Mouse (Mus musculus) urinary bladder, adult 2 months (tissue): Measurements from ENCODE around the gene AU022252. TPM values are rescaled to one million over a fixed set of nuclear protein-coding genes. Genes with fewer than 3 reads are reported as not detected.
A peak's percentile ranks its signal among the peaks of the same experiment; 100 is the strongest.
"Not testable (repeated sequence)": the region's sequence is repeated elsewhere in the genome, so short reads cannot be mapped to it uniquely, and the experiment has no call there.

Source experiments
- DNase-seq: peaks from one replicate; pipeline ENCODE4 v3.0.0; 2022; ENCODE audit warnings: low spot score
- polyA plus RNA-seq: library from polyadenylated mRNA; depleted of rRNA; stranded (reverse); fragments of >200 nt; gene quantifications from 2 replicates; pipeline ENCODE4 v1.2.3, GENCODE M21; 2012; rRNA removed

Gene AU022252
- 8.8 TPM in 2 replicates for polyA plus RNA-seq

DNA sequence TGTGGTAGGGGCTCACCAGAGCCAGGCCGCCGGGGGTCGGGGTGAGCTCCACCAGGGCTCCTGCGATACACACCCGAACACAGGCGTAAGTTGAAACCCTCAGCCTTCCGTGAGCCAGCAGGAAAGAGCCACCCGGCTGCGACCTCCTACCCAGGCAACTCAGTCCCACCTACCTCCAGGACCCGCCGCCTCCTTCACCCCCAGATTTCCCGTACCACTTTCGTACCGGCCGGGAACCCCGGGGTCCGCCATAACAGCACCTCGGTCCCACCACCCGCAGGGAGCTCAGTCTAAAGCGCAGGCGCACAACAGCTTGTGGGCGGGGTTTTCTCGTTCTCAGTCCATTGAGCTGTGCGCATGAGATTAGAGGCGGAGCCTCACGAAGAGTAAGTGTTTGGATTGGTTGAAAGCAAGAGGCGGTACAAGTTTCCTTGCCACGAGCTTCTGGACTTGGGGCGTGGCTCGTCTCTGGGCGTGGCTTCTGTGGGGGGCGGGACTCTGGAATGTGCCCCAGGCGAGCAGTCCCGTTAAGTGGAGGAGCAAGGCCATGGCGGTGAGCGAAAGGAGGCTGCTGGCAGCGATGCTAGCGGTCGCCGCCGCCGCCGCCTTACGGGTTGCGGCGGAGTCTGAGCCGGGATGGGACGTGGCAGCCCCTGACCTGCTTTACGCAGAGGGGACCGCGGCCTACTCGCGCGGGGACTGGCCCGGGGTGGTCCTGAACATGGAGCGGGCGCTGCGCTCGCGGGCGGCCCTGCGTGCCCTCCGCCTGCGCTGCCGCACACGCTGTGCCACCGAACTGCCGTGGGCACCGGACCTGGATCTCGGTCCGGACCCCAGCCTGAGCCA, at the start of gene AU022252, which contains the start of gene P3h1:
Gene AU022252 (minus strand): TSS at position 303 of the 846 bp plus-strand sequence.
Gene P3h1 (plus strand): TSS at position 506 of the 846 bp plus-strand sequence.
- peak; percentile 93 for DNase-seq

DNA sequence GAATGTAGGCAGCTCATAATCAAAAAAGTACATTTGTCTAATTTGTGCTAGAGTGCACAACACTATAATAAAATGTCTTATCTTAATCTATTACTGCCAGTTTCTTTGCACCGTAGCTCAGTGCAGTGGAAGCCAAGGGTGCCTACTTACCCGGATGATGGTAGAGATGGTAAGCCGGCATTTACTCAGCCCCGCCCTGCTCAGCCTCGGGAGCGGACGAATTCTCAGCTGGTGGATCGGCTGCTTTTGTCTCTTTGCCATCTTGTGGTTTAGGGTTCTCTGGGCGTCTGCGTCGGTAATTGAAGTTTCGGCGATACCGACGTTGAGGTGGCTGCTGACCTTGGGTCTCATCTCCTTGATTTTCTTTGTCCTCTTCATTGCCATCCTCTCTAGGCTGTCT, 46.3 kb upstream of the AU022252 start:
- not testable (repeated sequence) for DNase-seq

DNA sequence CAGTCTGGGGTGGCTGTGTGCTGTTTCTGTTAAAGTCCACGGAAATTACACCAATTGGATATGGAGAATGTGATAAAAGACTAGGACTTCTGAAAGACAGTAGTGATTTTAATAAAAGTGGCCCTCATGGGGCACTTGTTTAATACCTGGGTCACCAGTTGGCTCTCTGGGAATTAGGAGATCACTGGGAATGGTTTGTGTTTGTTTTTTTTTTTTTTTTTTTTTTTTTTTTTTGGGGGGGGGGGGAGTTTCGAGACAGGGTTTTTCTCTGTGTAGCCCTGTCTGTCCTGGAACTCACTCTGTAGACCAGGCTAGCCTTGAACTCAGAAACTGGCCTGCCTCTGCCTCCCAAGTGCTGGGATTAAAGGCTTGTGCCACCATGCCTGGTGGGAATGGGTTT, 43.2 kb upstream of the AU022252 start:
- DNase-seq = no peak

DNA sequence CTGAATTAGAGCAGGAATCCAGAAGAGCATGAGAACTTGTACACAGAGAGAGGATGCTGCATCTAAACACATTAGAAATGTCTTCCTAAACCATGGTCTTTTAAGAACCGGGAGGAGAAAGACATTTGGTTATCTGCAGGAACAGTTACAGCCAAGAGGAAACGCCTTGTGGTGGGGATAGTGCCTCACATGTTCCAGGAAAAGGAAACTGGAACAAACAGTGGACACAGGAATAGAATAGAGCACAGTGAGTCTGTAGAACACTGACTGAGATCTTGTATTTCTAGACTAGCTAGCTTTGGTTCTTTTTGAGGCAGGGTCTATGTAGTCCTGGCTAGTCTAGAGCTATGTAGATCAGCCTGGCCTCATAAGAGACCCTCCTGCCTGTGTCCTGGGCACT, 42.7 kb upstream of the AU022252 start:
- no peak for DNase-seq

DNA sequence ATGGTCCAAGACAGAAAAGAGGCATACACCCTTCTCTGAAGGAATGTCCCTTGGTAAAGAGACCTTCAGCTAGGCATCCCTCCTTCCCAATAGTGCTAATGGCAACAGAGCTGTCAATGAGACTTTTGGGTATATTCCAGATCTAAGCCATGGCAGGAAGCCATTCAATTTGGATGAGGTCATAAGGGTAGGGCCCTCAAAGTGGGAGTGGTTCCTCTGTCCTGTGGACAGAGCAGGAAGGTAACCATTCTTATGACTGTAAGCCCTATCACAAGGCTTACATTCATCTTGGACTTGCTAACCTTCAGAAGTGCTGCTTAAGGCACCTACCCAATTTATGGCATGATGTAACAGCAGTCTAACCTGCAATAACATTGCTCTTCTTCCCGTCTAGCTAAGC, 42.1 kb upstream of the AU022252 start:
- DNase-seq = no peak

DNA sequence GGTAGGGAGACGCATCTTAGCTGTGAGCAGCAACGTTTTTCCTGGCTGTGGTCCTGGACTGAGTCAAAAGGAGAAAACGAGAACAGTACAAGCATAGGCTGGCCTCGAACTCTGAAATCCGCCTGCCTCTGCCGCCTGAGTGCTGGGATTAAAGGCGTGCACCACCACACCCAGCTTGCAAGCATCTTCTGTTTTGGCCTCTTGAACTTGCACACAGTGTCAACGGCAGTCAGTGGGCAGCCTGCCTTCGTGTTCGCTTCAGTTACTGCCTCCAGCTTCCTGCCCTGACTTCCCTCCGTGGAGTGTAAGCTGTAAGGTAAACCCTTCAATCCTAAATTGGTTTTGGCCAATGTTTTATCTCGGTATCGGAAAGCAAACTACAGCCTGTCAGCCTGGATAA, 34.1 kb upstream of the AU022252 start:
- no peak for DNase-seq

DNA sequence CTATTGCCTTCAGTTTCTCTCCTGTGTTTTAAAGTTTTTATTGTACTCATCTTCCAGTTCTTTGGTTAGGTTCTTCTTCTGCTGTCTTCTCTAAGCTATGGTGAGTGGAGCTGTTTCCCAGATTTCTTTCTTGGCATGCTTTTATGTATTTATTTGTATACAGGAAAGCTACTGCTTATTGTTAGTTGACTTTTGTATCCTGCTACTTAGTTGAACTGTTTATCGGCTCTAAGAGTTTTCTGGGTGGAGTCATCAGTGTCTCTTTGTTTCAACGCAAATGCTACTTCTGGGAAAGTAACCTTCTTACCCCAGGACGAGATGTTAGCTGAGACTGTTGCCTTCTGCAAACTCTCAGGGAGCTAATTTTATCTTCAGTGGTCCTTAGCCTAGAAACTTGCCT, 30.9 kb upstream of the AU022252 start:
- DNase-seq = no peak

DNA sequence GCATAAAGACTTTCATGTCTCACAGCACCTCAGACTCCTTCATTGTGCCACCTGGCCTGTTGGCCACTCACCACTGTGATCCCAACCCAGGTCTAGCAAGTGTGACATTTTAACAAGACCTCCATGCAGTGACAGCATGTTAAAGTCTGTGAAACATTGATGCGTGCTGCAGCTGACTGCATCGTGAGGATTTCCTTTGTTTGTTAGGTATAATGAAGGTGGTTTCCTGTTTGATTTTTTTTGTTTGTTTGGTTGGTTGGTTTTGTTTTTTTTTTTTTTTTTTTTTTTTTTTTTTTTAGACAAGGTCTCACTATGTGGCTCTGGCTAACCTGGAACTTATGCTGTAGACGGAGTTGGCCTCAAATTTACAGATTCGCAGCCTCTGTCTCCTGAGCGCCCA, 30.0 kb upstream of the AU022252 start:
- DNase-seq = no peak

DNA sequence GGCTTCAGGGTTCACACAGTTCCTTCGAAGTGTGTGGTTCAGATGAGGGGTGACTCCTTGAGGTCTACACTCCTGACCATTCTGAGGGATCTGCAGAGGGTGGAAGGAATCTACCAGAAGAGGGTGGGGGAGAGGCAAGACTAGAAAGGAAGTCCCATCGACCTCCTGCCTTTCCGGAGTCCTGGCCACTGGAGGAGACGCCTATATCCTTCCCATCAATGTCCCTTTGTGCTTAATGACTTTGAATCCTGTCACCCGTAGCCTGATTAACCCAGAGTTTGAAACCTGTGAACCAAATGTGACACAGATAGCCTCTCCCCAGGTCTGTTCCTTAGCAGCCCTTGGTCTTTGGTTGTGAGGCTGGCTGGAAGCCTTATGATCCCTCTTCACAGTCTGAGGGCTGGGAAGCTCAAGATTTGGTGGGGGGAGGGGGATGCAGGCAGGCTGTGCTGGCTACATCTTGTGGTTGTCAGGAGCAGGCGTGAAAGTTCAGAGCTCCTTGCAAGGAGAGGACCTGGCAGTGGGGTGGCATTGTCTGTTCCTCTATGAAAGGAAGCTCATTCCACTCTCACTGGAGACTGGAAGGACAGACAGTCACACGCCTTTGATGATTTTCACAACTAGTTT, 28.7 kb upstream of the AU022252 start:
- no peak for DNase-seq

DNA sequence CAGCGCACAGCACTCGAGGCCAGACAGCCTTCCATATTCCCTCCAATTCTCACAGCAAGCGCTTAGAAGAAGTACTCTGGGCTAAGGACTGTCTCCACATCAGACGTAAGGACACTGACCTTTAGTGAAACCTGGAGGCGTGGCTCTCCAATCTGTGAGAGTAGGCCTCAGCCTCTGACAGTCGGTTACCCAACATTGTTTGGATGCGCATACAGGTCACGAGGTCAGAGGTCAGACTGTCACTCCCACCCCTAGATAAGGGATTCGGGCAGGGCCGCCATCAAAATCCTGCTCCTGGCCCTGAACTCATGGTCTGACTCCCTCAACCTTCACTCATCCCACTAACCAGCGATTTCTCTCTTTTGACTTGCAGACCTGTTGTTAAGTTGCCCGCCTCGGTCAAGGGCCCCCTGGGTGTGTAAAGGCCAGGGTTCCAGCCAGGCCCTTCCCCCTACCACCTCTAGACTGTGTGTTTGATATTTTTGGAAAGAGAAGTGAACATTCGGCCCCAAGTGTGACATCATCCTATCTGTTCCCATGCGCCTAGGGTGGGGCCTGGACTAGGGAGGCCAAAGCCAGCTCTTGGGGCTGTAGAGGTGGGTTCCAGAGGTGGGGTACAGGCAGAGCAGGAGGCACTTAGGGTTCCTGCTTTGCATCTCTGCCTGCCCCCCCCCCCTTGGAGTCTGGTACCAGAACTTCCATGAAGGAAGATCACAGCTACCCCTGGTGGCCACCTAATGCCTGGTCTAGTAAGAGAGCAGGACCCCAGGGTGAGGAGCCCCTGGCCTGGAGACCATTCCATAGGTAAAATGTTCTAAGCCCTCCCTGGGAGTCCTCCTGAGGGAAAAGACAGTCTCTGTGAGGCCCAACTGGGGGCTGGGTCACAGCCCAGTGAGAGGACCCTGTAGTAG, 27.1 kb upstream of the AU022252 start:
- DNase-seq = no peak

DNA sequence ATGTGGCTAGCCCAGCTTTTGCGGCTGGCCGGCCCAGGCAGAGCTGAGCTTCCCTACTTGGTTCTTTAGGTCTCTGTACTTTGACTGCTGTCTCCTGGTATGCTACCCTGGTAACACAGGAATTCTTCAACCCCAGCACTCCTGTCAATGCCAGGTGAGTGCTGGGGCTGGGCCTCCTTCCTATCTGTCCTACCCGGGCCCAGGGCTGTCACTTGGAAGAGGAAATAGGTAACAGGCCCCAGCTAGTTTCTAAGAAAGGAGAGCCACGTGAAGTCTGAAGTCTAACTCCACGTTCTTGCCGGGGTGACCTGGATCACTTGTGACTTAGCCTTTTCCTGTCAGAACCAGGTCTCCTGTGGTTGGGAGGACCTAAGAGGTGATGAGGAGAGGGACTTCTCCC, 24.6 kb upstream of the AU022252 start:
- DNase-seq = no peak

DNA sequence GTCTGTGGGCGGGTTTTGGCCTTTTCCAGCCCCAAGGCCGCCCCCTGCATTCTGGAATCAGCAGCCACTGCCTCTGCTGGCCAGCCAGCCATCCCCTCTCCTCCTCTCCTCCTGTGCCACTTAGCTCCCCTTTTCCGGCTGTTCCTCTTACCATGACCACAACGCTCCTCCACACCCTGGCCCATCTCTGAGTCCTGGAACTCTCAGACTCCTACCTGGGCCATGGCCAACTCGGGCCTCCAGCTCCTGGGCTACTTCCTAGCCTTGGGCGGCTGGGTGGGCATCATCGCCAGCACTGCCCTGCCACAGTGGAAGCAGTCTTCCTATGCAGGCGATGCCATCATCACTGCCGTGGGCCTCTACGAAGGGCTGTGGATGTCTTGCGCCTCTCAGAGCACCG, 22.8 kb upstream of the AU022252 start, which contains the start of gene Cldn19:
Gene Cldn19 (plus strand): TSS at position 64 of the 400 bp plus-strand sequence.
- no peak for DNase-seq

DNA sequence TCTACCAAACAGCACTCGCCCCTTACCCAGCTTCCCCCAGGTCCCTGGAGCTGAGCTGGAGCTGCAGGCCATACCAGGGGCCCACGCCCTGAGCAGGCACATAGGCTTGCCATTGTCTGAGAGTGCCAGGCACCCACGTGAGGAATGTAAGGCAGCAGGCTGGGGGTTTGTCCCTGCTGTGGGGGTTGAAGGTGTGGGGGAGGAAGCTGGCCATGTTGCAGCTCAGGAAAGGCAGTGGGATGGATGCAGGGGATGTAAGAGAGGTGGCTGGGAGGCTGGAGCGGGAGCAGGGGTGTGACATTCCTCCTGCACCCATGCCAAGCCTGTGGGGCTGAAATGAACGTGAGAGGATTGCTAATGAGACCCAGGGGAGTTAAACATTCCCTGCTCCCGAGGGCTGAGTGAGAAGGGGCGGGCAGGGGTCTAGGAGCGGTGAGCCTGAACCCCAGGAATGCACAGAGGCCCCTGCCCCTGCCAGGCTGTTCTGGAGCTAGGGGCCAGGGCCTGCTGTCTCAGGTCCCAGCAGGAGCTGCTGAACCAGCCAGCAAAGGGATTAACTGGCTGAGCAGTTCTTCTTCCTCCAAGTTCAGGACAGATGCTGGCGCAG, 21.6 kb upstream of the AU022252 start:
- DNase-seq = no peak

DNA sequence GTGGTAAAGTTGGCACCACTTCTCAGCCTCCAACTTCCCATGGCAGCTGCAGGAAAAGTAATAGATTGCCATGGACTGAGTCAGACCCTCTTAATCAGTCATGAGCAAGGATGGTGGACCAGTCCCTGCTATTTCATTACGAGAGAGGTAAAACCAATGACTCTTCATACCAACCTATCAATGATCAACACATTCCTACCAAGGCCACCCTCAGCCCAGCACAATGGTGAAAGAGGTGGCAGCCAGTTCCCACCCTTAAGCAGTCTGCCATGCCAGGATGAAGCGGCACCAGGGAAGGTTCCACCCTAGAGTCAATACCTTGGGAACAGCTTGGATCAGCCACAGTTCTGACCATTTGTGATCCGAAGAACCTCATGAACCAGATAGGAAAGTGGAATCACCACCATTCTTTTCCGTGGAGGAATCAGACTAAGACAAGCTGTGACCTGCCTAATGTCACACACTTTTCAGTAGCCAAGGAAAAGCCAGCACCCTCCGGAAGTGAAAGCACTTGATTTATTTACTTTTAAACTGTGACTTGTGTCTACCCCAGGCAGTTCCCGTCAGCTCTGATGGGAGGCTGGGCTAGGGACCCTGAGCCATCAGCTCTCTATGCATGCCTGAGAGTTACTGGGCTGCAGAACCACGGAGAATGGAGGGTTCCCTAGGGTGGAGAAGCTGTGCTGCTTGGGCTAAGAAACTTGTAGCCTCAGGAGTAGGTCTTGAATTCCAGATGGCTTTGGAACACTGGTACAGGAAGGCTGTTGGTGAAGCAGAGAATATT, 19.7 kb upstream of the AU022252 start:
- DNase-seq = no peak

DNA sequence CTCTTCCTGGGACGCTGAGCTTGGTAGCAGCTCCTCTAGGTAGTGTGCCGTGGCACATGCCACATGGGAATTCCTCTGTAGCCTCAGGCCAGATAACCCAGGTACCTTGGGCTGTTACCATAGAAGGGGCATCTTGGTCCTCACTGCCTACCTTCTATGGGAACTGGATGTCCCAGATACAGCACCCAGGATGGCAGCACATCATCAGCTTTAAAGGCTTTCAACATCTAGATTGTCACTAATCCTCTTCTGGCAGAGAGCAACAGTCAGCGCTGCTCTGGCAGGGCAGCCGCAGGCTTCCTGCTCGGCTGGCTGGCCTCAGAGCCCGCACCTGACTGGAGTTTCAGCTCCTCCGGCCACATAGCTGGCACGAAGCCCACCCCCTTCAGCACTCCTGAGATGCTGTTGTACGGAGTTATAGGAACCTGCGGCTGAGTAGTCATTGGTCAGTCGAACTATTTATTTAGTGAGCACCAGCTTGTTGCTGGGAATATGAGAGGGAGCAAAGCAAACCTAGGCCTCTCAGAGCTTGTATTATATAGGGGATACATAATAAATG, 16.0 kb upstream of the AU022252 start:
- DNase-seq = no peak

DNA sequence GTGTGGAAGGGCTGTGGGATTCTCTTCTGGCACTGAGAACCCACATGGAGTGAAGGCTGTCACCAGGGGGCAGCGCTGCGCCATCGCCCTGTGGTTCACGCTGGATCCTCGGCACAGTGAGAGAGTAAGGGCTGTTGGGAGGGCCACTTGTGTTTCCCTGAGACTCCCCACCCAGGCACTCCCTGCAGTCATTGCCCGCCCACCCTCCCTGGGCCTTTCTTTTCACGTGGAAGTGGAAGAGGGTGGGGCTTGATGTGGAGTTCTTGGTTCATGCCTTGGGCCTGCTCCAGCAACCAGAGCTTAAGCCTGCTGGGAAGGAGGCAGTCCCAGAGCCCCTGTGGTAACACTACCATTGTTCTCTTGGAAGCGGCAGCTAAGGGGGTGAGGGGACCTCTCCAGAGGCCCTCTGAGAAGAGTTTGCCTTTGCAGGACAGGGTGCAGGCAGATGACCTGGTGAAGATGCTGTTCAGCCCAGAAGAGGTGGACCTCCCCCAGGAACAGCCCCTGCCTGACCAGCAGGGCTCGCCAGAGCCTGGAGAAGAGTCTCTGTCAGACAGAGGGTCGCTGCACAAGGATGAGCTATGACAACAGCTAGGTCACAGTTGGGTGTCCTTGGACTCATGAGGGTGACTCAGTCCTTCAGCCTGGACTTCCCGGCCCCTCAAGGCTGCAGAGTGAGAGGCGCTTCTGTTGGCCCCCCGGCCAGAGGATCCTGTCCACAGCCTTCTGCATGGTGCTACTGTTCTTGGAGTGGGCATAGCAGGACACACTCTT, 15.1 kb upstream of the AU022252 start:
- DNase-seq = peak; percentile 55

DNA sequence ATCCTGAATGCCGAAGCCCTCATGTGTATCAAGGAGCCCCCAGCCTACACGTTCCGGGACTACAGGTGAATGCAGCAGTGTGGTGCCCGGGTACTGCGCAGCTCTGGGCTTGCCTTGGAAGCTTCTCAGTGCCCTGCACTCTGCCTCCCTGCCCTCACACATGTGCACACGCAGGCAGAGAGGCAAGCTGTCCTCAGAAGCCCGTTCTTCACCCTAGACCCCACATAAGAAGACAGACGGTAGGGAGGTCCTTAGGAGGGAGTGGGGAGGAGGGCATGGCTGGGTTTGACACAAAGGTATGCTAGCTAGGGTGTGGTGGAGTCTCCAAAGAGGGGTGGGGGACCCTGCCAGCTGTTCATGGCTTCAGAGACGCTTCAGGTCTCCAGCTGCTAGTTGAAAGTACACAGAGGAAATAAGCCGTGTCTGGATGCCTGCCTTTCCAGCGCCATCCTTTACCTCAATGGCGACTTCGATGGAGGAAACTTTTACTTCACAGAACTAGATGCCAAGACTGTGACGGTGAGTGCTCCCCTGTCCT, 14.2 kb upstream of the AU022252 start:
- no peak for DNase-seq

DNA sequence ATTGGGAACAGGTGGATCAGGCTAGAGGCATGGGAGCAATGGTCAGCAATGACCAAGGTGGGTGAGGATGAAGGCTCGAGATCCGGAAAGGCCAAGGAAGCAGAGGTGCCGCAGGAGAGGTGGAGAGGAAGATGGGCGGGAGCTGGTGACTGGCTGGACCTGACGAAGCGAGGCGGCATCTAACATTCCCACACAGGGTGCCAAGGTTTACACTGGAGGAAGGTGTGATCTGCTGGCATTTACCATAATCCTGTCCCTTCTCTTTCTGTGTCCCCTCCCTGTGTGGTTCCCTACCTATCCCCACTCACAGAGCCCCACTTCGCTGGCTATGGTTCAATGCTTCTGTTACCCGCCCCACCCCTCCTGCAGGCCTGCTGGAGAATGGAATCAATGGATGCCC, 13.4 kb upstream of the AU022252 start:
- no peak for DNase-seq

DNA sequence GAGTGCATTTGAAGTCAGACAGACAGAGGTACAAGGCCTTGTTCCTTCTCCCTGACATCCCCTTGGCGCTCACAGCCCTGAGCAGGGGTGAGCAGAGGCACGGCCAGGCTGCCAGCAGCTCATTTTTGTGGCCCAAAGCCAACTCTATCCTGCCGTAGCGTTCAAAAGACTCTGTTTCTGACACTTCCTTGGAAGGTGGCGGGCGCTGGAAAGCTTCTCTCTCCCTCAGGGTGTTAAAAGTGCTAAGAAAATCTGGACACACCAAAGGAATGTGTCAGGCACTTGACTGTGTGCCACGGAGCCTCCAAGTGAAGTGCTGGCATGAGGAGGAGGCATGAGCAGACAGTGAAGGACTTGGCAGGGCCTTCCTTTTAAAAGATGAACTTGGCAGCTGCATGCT, 13.0 kb upstream of the AU022252 start:
- DNase-seq = no peak
